Mouse (Mus musculus) forebrain, embryonic 15.5 days (tissue): Measurements from ENCODE around the gene Mau2. TPM values are rescaled to one million over a fixed set of nuclear protein-coding genes. Genes with fewer than 3 reads are reported as not detected.

Experiments used
- ATAC-seq: fragments of 200-750 bp; cut with Nextera tagmentation; replicated peaks from 2 replicates; pipeline ENCODE4 v1.8.0; 2017; ENCODE audit warnings: mild to moderate bottlenecking, moderate TSS enrichment, moderate library complexity
- H3K27ac ChIP-seq: fragments of 300-500 bp; sonication (generic); replicated peaks from 2 replicates; pipeline ENCODE4 v1.5.1; 2015; ENCODE audit warnings: mild to moderate bottlenecking, inconsistent platforms
- H3K27me3 ChIP-seq: fragments of 300-500 bp; sonication (generic); 2 replicates; pipeline ENCODE4 v1.6.1; 2015; ENCODE audit warnings: inconsistent platforms
- H3K36me3 ChIP-seq: fragments of 300-500 bp; sonication (generic); 2 replicates; pipeline ENCODE4 v1.6.1; 2015; ENCODE audit warnings: mild to moderate bottlenecking, inconsistent platforms
- H3K4me1 ChIP-seq: fragments of 300-500 bp; sonication (generic); 2 replicates; pipeline ENCODE4 v1.6.1; 2015; ENCODE audit warnings: inconsistent platforms
- H3K4me2 ChIP-seq: fragments of 300-500 bp; sonication (generic); replicated peaks from 2 replicates; pipeline ENCODE4 v1.6.1; 2015; ENCODE audit warnings: mild to moderate bottlenecking, inconsistent platforms
- H3K4me3 ChIP-seq: fragments of 300-500 bp; sonication (generic); 2 replicates; pipeline ENCODE4 v1.5.1; 2015; ENCODE audit warnings: mild to moderate bottlenecking, inconsistent platforms
- H3K9ac ChIP-seq: fragments of 300-500 bp; sonication (generic); replicated peaks from 2 replicates; pipeline ENCODE4 v1.6.1; 2015; ENCODE audit warnings: mild to moderate bottlenecking, inconsistent platforms
- H3K9me3 ChIP-seq: fragments of 300-500 bp; sonication (generic); 2 replicates; pipeline ENCODE4 v1.6.1; 2016; ENCODE audit warnings: inconsistent platforms
- WGBS: fragments of 180-500 bp; shearing (Covaris S2); methylation state at CpG from one replicate; pipeline ENCODE4 v1.1.7; 2015; ENCODE audit warnings: mixed read lengths; 5-methylcytosine and 5-hydroxymethylcytosine counted together
- polyA plus RNA-seq: library from polyadenylated mRNA; unstranded; fragments of >200 nt; fragmentation: Nextera tagmentation; extraction: Ambion mirVana; gene quantifications from 2 replicates; pipeline ENCODE4 v1.2.1, GENCODE M21; 2015

Mau2 gene
- polyA plus RNA-seq: 84.5 and 85.9 TPM in 2 replicates

GRCm38 (mm10) chr8:70042583-70043455 lies at the start of gene Mau2, which contains the start of gene Sugp1:
Mau2 (minus strand) TSS chr8:70042734.
Sugp1 (plus strand) TSS chr8:70042813.
- no peaks in the 10 kb centered on the region for H3K36me3 ChIP-seq
- peak within 1 kb of the TSS; percentile 90 for H3K27ac ChIP-seq
- H3K4me3 ChIP-seq: peak within 1 kb of the TSS; percentile 92
- H3K4me1 ChIP-seq: peaks cover 43% of the 10 kb centered on the region
- WGBS: under 1% methylated on average over 65 of the region's 65 CpGs
- H3K9me3 ChIP-seq: no peaks in the 10 kb centered on the region
- peak within 1 kb of the TSS; percentile 92 for H3K9ac ChIP-seq
- ATAC-seq: peak; percentile 97
- no peaks in the 10 kb centered on the region for H3K27me3 ChIP-seq
- H3K4me2 ChIP-seq: peak within 1 kb of the TSS; percentile 96

- ATAC-seq: no peak; the same call in 1 of the 2 replicates
- no peak overlapping the region for H3K27ac ChIP-seq
- no peak overlapping the region for H3K4me2 ChIP-seq
- H3K9ac ChIP-seq: no peak overlapping the region
- H3K27me3 ChIP-seq: peaks cover 56% of the 10 kb centered on the region
- H3K9me3 ChIP-seq: no peaks in the 10 kb centered on the region
- peaks cover 9% of the 10 kb centered on the region for H3K36me3 ChIP-seq
- no peak overlapping the region for H3K4me3 ChIP-seq
- WGBS: 57% methylated on average over 9 of the region's 9 CpGs
- peaks cover 18% of the 10 kb centered on the region for H3K4me1 ChIP-seq
Measured at GRCm38 (mm10) chr8:70089296-70089960, 46.9 kb upstream of the Mau2 start.

- Histone ChIP-seq H3K4me2 (peak overlapping the region; percentile 80), H3K36me3 (no peaks in the 10 kb centered on the region), H3K4me3 (peak overlapping the region; percentile 41), H3K4me1 (peaks cover 32% of the 10 kb centered on the region), H3K9ac (peak overlapping the region; percentile 33), H3K9me3 (no peaks in the 10 kb centered on the region), H3K27ac (no peak overlapping the region), H3K27me3 (peaks cover 70% of the 10 kb centered on the region)
- 3% methylated on average over 56 of the region's 56 CpGs for WGBS
- peak; percentile 82 for ATAC-seq
Measured at GRCm38 (mm10) chr8:70087836-70088650, 45.5 kb upstream of the Mau2 start.

GRCm38 (mm10) chr8:70087237-70087636 lies 44.7 kb upstream of the Mau2 start:
- Histone ChIP-seq H3K4me3 (no peak overlapping the region), H3K9me3 (no peaks in the 10 kb centered on the region), H3K27ac (no peak overlapping the region), H3K36me3 (no peaks in the 10 kb centered on the region), H3K4me2 (no peak overlapping the region), H3K27me3 (peaks cover 76% of the 10 kb centered on the region), H3K4me1 (peaks cover 32% of the 10 kb centered on the region), H3K9ac (no peak overlapping the region)
- no peak for ATAC-seq
- 3% methylated on average over 7 of the region's 7 CpGs for WGBS

GRCm38 (mm10) chr8:70086151-70086550 lies 43.6 kb upstream of the Mau2 start:
- ATAC-seq: no peak
- Histone ChIP-seq H3K4me1 (peaks cover 32% of the 10 kb centered on the region), H3K4me3 (no peak overlapping the region), H3K36me3 (no peaks in the 10 kb centered on the region), H3K27me3 (peaks cover 78% of the 10 kb centered on the region), H3K4me2 (no peak overlapping the region), H3K9ac (no peak overlapping the region), H3K27ac (no peak overlapping the region), H3K9me3 (no peaks in the 10 kb centered on the region)
- 49% methylated on average over 1 of the region's 1 CpGs for WGBS

- Histone ChIP-seq H3K4me1 (peaks cover 32% of the 10 kb centered on the region), H3K27ac (no peak overlapping the region), H3K9me3 (no peaks in the 10 kb centered on the region), H3K4me2 (peak overlapping the region; percentile 65), H3K9ac (peak overlapping the region; percentile 29), H3K27me3 (peaks cover 71% of the 10 kb centered on the region), H3K36me3 (no peaks in the 10 kb centered on the region), H3K4me3 (peak overlapping the region; percentile 36)
- 1% methylated on average over 70 of the region's 71 CpGs for WGBS
- ATAC-seq: no peak
Measured at GRCm38 (mm10) chr8:70084191-70085065, 41.9 kb upstream of the Mau2 start.

- ATAC-seq: no peak
- Histone ChIP-seq H3K4me3 (peak within 1 kb of the TSS; percentile 36), H3K36me3 (no peaks in the 10 kb centered on the region), H3K9me3 (no peaks in the 10 kb centered on the region), H3K27ac (no peak within 1 kb of the TSS), H3K4me2 (peak within 1 kb of the TSS; percentile 65), H3K4me1 (peaks cover 29% of the 10 kb centered on the region), H3K27me3 (peaks cover 60% of the 10 kb centered on the region), H3K9ac (peak within 1 kb of the TSS; percentile 29)
- WGBS: under 1% methylated on average over 26 of the region's 26 CpGs
Measured at GRCm38 (mm10) chr8:70083285-70083684, 40.8 kb upstream of the Mau2 start, which contains the start of gene Hapln4. Hapln4 (plus strand) TSS chr8:70083457.

GRCm38 (mm10) chr8:70081976-70082375 lies 39.4 kb upstream of the Mau2 start:
- Histone ChIP-seq H3K9me3 (no peaks in the 10 kb centered on the region), H3K9ac (no peak overlapping the region), H3K36me3 (no peaks in the 10 kb centered on the region), H3K4me1 (peaks cover 22% of the 10 kb centered on the region), H3K27ac (no peak overlapping the region), H3K4me3 (no peak overlapping the region), H3K4me2 (no peak overlapping the region), H3K27me3 (peaks cover 47% of the 10 kb centered on the region)
- no peak for ATAC-seq
- 87% methylated on average over 2 of the region's 2 CpGs for WGBS

GRCm38 (mm10) chr8:70073682-70074081 lies 31.1 kb upstream of the Mau2 start:
- no peak for ATAC-seq
- H3K4me3 ChIP-seq: no peak overlapping the region
- no peak overlapping the region for H3K9ac ChIP-seq
- 83% methylated on average over 1 of the region's 1 CpGs for WGBS
- 0 out of 2 replicates have a peak, but pooled peaks cover 5% of the 10 kb centered on the region for H3K4me1 ChIP-seq
- peaks cover 31% of the 10 kb centered on the region for H3K36me3 ChIP-seq
- H3K9me3 ChIP-seq: no peaks in the 10 kb centered on the region
- H3K4me2 ChIP-seq: no peak overlapping the region
- no peaks in the 10 kb centered on the region for H3K27me3 ChIP-seq
- no peak overlapping the region for H3K27ac ChIP-seq

- no peak overlapping the region for H3K4me2 ChIP-seq
Measured at GRCm38 (mm10) chr8:70073120-70073519, 30.6 kb upstream of the Mau2 start.

More at GRCm38 (mm10) chr8:70073120-70073519, 30.6 kb upstream of the Mau2 start:
- peaks cover 36% of the 10 kb centered on the region for H3K36me3 ChIP-seq
- no peak for ATAC-seq
- H3K27me3 ChIP-seq: no peaks in the 10 kb centered on the region
- no peaks in the 10 kb centered on the region for H3K9me3 ChIP-seq
- no peak overlapping the region for H3K9ac ChIP-seq
- no peak overlapping the region for H3K4me3 ChIP-seq
- no peak overlapping the region for H3K27ac ChIP-seq
- 66% methylated on average over 8 of the region's 8 CpGs for WGBS
- 0 out of 2 replicates have a peak, but pooled peaks cover 5% of the 10 kb centered on the region for H3K4me1 ChIP-seq
